24 mouse cellular contexts compared by ENCODE assay signal in genomic region chr4:131411936-131412335, GRCm38 (mm10).
DNase-seq lines count a peak whose midpoint lies in the region; ATAC-seq and TF ChIP-seq lines count a peak whose summit lies in the region.
"Had no signal": no experiment of that assay in that cellular context is flagged by ENCODE, and none has a peak within 500 bp of the region (broad histone marks: within the 10 kb centered on the region; RNA-seq: fewer than 3 reads in every experiment).

No protein-coding gene starts in this region.

- ATAC-seq in forebrain, embryonic 13.5 days = no peak
- ATAC-seq in forebrain, embryonic 12.5 days (ENCODE audit: low FRiP score) = no peak
- no peak for ATAC-seq in megakaryocyte, adult 5-6 weeks (ENCODE audit: poor library complexity, severe bottlenecking)
- ATAC-seq: forebrain, embryonic 15.5 days had no signal

- peaks cover 36% of the 10 kb centered on the region for H3K4me1 ChIP-seq in forebrain, embryonic 13.5 days
- H3K4me1 ChIP-seq in forebrain, embryonic 12.5 days = peaks cover 14% of the 10 kb centered on the region
- H3K4me1 ChIP-seq in megakaryocyte, embryonic 14.5 days = no peaks in the 10 kb centered on the region
- H3K4me1 ChIP-seq: heart, embryonic 12.5 days; heart, embryonic 15.5 days had no signal

- no peaks in the 10 kb centered on the region for H3K36me3 ChIP-seq in forebrain, embryonic 13.5 days (ENCODE audit: poor library complexity, severe bottlenecking)
- no peaks in the 10 kb centered on the region for H3K36me3 ChIP-seq in forebrain, embryonic 12.5 days (replicated peaks)
- no peaks in the 10 kb centered on the region for H3K36me3 ChIP-seq in megakaryocyte, embryonic 14.5 days (replicated peaks; ENCODE audit: low read length)
- H3K36me3 ChIP-seq: embryonic facial prominence, embryonic 12.5 days; embryonic facial prominence, embryonic 15.5 days; forebrain, embryonic 15.5 days; G1E; heart, embryonic 12.5 days; heart, embryonic 15.5 days; hindbrain, embryonic 15.5 days had no signal

- TF ChIP-seq POLR2A in brain, embryonic 14.5 days (IDR thresholded peaks at IDR 0.05; ENCODE audit: borderline replicate concordance, extremely low read depth, insufficient read depth, insufficient read length, poor library complexity, severe bottlenecking) = no peak

- DNase-seq in brain, embryonic 14.5 days (ENCODE audit: low read depth) = peak; percentile 67
- DNase-seq in urinary bladder, postnatal 14 days (ENCODE audit: low spot score) = no peak
- no peak for DNase-seq in adrenal gland, adult 18-20 months (ENCODE audit: low spot score in 2 of 2)
- DNase-seq: adrenal gland, adult 8-10 months; adrenal gland, postnatal 25 days; B cell, adult 2 months; cerebellum, adult 18-20 months; cerebellum, adult 9-10 months; cerebellum, postnatal 14 days; gastrocnemius, postnatal 25 days; heart, adult 18-20 months; heart, postnatal 10 days; heart, postnatal 36 days had no signal

- H3K9ac ChIP-seq in forebrain, embryonic 13.5 days = 0 out of 2 replicates have a peak overlapping the region, but pooled peaks have one; percentile 22
- no peak overlapping the region for H3K9ac ChIP-seq in forebrain, embryonic 12.5 days
- H3K9ac ChIP-seq: embryonic facial prominence, embryonic 12.5 days; embryonic facial prominence, embryonic 15.5 days; forebrain, embryonic 15.5 days; heart, embryonic 12.5 days; heart, embryonic 15.5 days; hindbrain, embryonic 15.5 days had no signal

- TF ChIP-seq CTCF in brain, embryonic 14.5 days (IDR thresholded peaks at IDR 0.05; ENCODE audit: borderline replicate concordance, extremely low read depth, insufficient read depth, insufficient read length) = no peak

- H3K27me3 ChIP-seq in forebrain, embryonic 13.5 days = no peaks in the 10 kb centered on the region
- H3K27me3 ChIP-seq in forebrain, embryonic 12.5 days = peaks cover 7% of the 10 kb centered on the region; the same call in 1 of the 2 replicates
- H3K27me3 ChIP-seq in megakaryocyte, embryonic 14.5 days (replicated peaks) = peaks cover 30% of the 10 kb centered on the region
- H3K27me3 ChIP-seq: embryonic facial prominence, embryonic 12.5 days; forebrain, embryonic 15.5 days; hindbrain, embryonic 15.5 days had no signal

- H3K4me2 ChIP-seq in forebrain, embryonic 13.5 days = no peak overlapping the region
- no peak overlapping the region for H3K4me2 ChIP-seq in forebrain, embryonic 12.5 days
- H3K4me2 ChIP-seq: embryonic facial prominence, embryonic 12.5 days; embryonic facial prominence, embryonic 15.5 days; forebrain, embryonic 15.5 days; heart, embryonic 12.5 days; heart, embryonic 15.5 days; hindbrain, embryonic 15.5 days had no signal

- H3K27ac ChIP-seq in forebrain, embryonic 13.5 days = no peak overlapping the region
- H3K27ac ChIP-seq in forebrain, embryonic 12.5 days = no peak overlapping the region
- H3K27ac ChIP-seq: embryonic facial prominence, embryonic 12.5 days; embryonic facial prominence, embryonic 15.5 days; forebrain, embryonic 15.5 days; heart, embryonic 15.5 days; hindbrain, embryonic 15.5 days had no signal

- H3K9me3 ChIP-seq in forebrain, embryonic 13.5 days (replicated peaks) = no peaks in the 10 kb centered on the region
- no peaks in the 10 kb centered on the region for H3K9me3 ChIP-seq in forebrain, embryonic 12.5 days
- peaks cover 11% of the 10 kb centered on the region; the same call in 1 of the 2 replicates for H3K9me3 ChIP-seq in megakaryocyte, embryonic 14.5 days
- H3K9me3 ChIP-seq: embryonic facial prominence, embryonic 12.5 days; embryonic facial prominence, embryonic 15.5 days; forebrain, embryonic 15.5 days; G1E; heart, embryonic 12.5 days; heart, embryonic 15.5 days; hindbrain, embryonic 15.5 days had no signal

- no peak overlapping the region for H3K4me3 ChIP-seq in forebrain, embryonic 13.5 days
- H3K4me3 ChIP-seq in forebrain, embryonic 12.5 days (replicated peaks) = no peak overlapping the region
- H3K4me3 ChIP-seq in megakaryocyte, embryonic 14.5 days (replicated peaks) = peak overlapping the region; percentile 16
- H3K4me3 ChIP-seq: embryonic facial prominence, embryonic 12.5 days; embryonic facial prominence, embryonic 15.5 days; forebrain, embryonic 15.5 days; heart, embryonic 12.5 days; heart, embryonic 15.5 days; hindbrain, embryonic 15.5 days had no signal

- WGBS in forebrain, embryonic 13.5 days = 31% methylated on average over 4 of the region's 4 CpGs
- 31% methylated on average over 4 of the region's 4 CpGs for WGBS in forebrain, embryonic 12.5 days
